Mouse (Mus musculus) limb, embryonic 14.5 days (tissue): ENCODE data around the gene Lyrm1. TPM values are rescaled to one million over a fixed set of nuclear protein-coding genes. Genes with fewer than 3 reads are reported as not detected.

ENCODE experiments used
- ATAC-seq: fragments of 200-750 bp; cut with Nextera tagmentation; 2 replicates; pipeline ENCODE4 v1.8.0; 2017; ENCODE audit warnings: low read depth, moderate number of reproducible peaks, moderate TSS enrichment; ENCODE audit not compliant: low FRiP score
- DNase-seq: peaks from one replicate; pipeline ENCODE4 v3.0.0-alpha.2; 2015; ENCODE audit warnings: low spot score
- H3K27ac ChIP-seq: fragments of 300-500 bp; sonication (generic); replicated peaks from 2 replicates; pipeline ENCODE4 v1.5.1; 2014; ENCODE audit warnings: low read depth, mild to moderate bottlenecking, low read length, moderate library complexity, mixed read lengths
- H3K27me3 ChIP-seq: fragments of 300-500 bp; sonication (generic); 2 replicates; pipeline ENCODE4 v1.6.1; 2014; ENCODE audit warnings: low read length, mixed read lengths; ENCODE audit not compliant: control insufficient read depth, insufficient read depth
- H3K36me3 ChIP-seq: fragments of 300-500 bp; sonication (generic); 2 replicates; pipeline ENCODE4 v1.6.1; 2014; ENCODE audit warnings: mild to moderate bottlenecking, low read length, moderate library complexity, mixed read lengths; ENCODE audit not compliant: control insufficient read depth, insufficient read depth
- H3K4me1 ChIP-seq: fragments of 300-500 bp; sonication (generic); 2 replicates; pipeline ENCODE4 v1.6.1; 2014; ENCODE audit warnings: antibody characterized with exemption, low read length, mixed read lengths; ENCODE audit not compliant: control insufficient read depth, insufficient read depth
- H3K4me2 ChIP-seq: fragments of 300-500 bp; sonication (generic); replicated peaks from 2 replicates; pipeline ENCODE4 v1.6.1; 2014; ENCODE audit warnings: low read depth, mild to moderate bottlenecking, low read length, moderate library complexity; ENCODE audit not compliant: severe bottlenecking
- H3K4me3 ChIP-seq: fragments of 300-500 bp; sonication (generic); replicated peaks from 2 replicates; pipeline ENCODE4 v1.5.1; 2014; ENCODE audit warnings: low read length
- H3K9ac ChIP-seq: fragments of 300-500 bp; sonication (generic); 2 replicates; pipeline ENCODE4 v1.6.1; 2014; ENCODE audit warnings: mild to moderate bottlenecking, low read depth, low read length, moderate library complexity; ENCODE audit not compliant: severe bottlenecking
- H3K9me3 ChIP-seq: fragments of 300-500 bp; sonication (generic); 2 replicates; pipeline ENCODE4 v1.6.1; 2016; ENCODE audit warnings: low read length; ENCODE audit not compliant: control insufficient read depth
- POLR2A ChIP-seq: fragments of 200-500 bp; IDR thresholded peaks from 2 replicates; pipeline ENCODE4 v1.8.0; 2012; ENCODE audit warnings: inconsistent platforms, mild to moderate bottlenecking, moderate library complexity, borderline replicate concordance; ENCODE audit not compliant: insufficient read depth, insufficient read length; ENCODE audit errors: extremely low read depth
- WGBS: fragments of 180-500 bp; shearing (Covaris S2); extraction: QIAGEN DNeasy Blood & Tissue Kit; methylation state at CpG from one replicate; pipeline ENCODE4 v1.1.7; 2014; 5-methylcytosine and 5-hydroxymethylcytosine counted together
- polyA plus RNA-seq, 2 experiments: library from polyadenylated mRNA; depleted of rRNA in 1 of 2; stranded (reverse) in 1 of 2; unstranded in 1 of 2; fragments of >200 nt; fragmentation: Nextera tagmentation in 1 of 2; extraction: Ambion mirVana in 1 of 2; gene quantifications; 2 replicates each; pipeline versions ENCODE4 v1.2.1 to v1.2.3; 2012 to 2014

The Lyrm1 gene
- polyA plus RNA-seq (2012; rRNA removed) (3.1 and 5.2 TPM in 2 replicates), polyA plus RNA-seq (2014; fragmentation: Nextera tagmentation; extraction: Ambion mirVana) (8.9 and 9.5 TPM in 2 replicates)

DNA sequence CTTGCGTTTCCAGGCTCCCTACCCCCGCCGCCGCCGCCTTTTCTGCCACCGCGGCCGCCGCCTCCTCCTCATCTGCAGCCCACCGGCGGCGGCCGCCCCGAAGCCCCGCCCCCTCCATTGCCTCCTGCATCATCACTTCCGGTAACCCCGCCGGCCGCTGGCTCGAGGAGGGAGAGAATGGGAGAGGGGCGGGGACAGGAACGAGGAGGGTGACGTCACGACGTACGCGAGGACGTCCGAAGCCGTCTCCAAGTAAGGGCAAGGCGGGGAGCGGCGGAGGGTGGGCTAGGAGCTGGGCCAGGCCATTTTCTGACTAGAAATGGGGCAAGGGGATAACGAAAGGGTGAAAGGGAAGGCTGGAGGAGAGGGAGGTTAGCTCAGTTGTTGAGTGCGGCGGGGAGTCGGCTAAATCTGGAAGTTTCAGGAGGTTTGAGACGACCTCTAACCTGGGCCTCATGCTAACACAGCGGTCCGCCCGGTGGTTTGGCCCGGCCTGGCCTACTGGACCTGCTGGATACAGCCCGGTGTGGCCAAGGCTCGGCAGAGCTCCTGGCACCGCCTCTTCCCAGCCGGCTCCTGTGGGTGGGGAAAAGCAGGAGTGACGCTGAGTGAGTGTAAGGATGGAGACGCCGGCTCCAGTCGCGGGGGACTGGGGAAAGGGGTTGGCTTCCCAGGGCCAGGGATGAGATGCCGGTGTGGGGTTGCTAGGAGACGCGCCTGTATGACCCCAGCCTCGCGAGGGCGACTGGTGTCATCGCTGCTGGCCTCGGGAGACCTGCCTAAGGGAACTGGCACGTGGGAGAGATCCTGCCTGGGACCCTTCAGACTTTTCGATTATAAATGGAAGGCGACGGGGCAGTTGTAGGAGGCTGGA is at the start of gene Lyrm1, which contains the start of gene Dcun1d3:
Gene Lyrm1 (plus strand): TSS at position 223 of the 874 bp plus-strand sequence.
Gene Dcun1d3 (minus strand): TSS at position 660 of the 874 bp plus-strand sequence.
- Histone ChIP-seq H3K36me3 (no peaks in the 10 kb centered on the region), H3K4me1 (peaks cover 4% of the 10 kb centered on the region; the same call in 1 of the 2 replicates), H3K4me2 (peak within 1 kb of the TSS; percentile 74), H3K9ac (peak within 1 kb of the TSS; percentile 83), H3K27me3 (no peaks in the 10 kb centered on the region), H3K27ac (peak within 1 kb of the TSS; percentile 95), H3K9me3 (no peaks in the 10 kb centered on the region), H3K4me3 (peak within 1 kb of the TSS; percentile 69)
- under 1% methylated on average over 63 of the region's 63 CpGs for WGBS
- ATAC-seq (peak; percentile 99), DNase-seq (peak; percentile 97)
- peak; percentile 82 for TF ChIP-seq POLR2A

- ATAC-seq (no peak), DNase-seq (no peak)
- Histone ChIP-seq H3K4me3 (no peak overlapping the region), H3K9ac (no peak overlapping the region), H3K4me2 (no peak overlapping the region), H3K9me3 (no peaks in the 10 kb centered on the region), H3K27ac (no peak overlapping the region), H3K36me3 (peaks cover 20% of the 10 kb centered on the region), H3K27me3 (no peaks in the 10 kb centered on the region), H3K4me1 (no peaks in the 10 kb centered on the region)
- WGBS: 88% methylated on average over 2 of the region's 2 CpGs
- TF ChIP-seq POLR2A: no peak
These were observed 48.3 kb upstream of the Lyrm1 start for GRCm38 (mm10) chr7:119847396-119847795.

DNA sequence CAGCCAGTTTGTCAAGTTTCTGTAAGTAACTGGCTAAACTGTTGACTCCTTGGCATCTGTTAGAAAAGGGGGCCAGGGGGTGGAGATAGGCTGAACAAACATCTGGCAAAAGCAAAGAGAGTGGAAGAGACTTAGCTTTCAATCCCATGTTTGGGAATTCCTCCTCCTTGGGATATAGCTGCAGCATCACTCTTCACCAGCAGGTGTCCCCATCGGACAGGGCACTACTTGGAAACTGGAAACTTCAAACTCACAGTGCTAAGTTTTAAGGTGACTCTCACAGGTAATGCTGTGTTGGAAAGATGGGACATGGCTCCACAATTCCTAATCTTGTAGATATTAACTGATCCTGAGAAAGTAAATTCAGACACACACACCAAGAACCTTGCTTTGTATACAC is 46.6 kb upstream of the Lyrm1 start:
- TF ChIP-seq POLR2A: no peak
- H3K4me1 ChIP-seq: no peaks in the 10 kb centered on the region
- H3K4me2 ChIP-seq: no peak overlapping the region
- ATAC-seq (peak; percentile 39; the same call in 1 of the 2 replicates), DNase-seq (peak; percentile 33)
- no peaks in the 10 kb centered on the region for H3K27me3 ChIP-seq
- no peaks in the 10 kb centered on the region for H3K9me3 ChIP-seq
- WGBS: 0% methylated on average over 1 of the region's 1 CpGs
- H3K36me3 ChIP-seq: peaks cover 18% of the 10 kb centered on the region
- H3K9ac ChIP-seq: no peak overlapping the region
- no peak overlapping the region for H3K27ac ChIP-seq
- no peak overlapping the region for H3K4me3 ChIP-seq

DNA sequence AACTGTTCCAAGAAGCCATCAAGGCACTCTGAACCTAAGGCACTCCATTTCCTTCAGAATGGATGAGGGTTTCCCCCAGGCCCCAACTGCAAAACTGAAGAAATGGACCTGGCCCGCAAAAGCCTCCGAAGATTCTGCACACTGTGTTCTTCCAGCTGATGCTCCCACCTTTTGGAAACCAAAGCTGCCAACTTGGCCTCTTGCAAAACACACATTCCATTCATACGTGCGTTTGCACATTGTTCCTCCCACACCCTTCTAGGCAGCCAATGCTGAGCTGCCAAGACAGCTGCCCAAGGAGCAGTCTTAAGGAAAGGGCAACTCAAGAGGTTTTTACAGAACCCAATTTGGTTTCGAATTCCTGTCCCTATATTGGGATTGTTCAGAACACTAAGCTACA is 44.9 kb upstream of the Lyrm1 start:
- no peak for ATAC-seq
- peaks cover 13% of the 10 kb centered on the region for H3K36me3 ChIP-seq
- no peak overlapping the region for H3K4me2 ChIP-seq
- H3K27ac ChIP-seq: no peak overlapping the region
- 83% methylated on average over 5 of the region's 5 CpGs for WGBS
- no peak for DNase-seq
- no peaks in the 10 kb centered on the region for H3K4me1 ChIP-seq
- no peak overlapping the region for H3K9ac ChIP-seq
- H3K9me3 ChIP-seq: no peaks in the 10 kb centered on the region
- no peak for TF ChIP-seq POLR2A
- H3K4me3 ChIP-seq: no peak overlapping the region
- H3K27me3 ChIP-seq: no peaks in the 10 kb centered on the region

- peaks cover 26% of the 10 kb centered on the region for H3K36me3 ChIP-seq
These were observed 43.2 kb upstream of the Lyrm1 start for GRCm38 (mm10) chr7:119852494-119852893.

More at GRCm38 (mm10) chr7:119852494-119852893, 43.2 kb upstream of the Lyrm1 start:
- Histone ChIP-seq H3K4me3 (no peak overlapping the region), H3K9me3 (no peaks in the 10 kb centered on the region), H3K4me2 (no peak overlapping the region), H3K4me1 (no peaks in the 10 kb centered on the region), H3K27me3 (no peaks in the 10 kb centered on the region), H3K9ac (no peak overlapping the region), H3K27ac (no peak overlapping the region)
- DNase-seq (no peak), ATAC-seq (no peak; the same call in 1 of the 2 replicates)
- no peak for TF ChIP-seq POLR2A
